Mouse (Mus musculus) erythroblast, embryonic 14.5 days (primary cell): ENCODE measurements around the gene Itgb3. TPM values are rescaled to one million over a fixed set of nuclear protein-coding genes. Genes with fewer than 3 reads are reported as not detected.

ENCODE experiments used
- H3K27me3 ChIP-seq: 2 replicates; pipeline ENCODE4 v1.6.1; 2012; ENCODE audit warnings: inconsistent platforms; ENCODE audit not compliant: control insufficient read depth
- H3K36me3 ChIP-seq: 2 replicates; pipeline ENCODE4 v1.6.1; 2012; ENCODE audit warnings: mild to moderate bottlenecking, inconsistent platforms; ENCODE audit not compliant: control insufficient read depth
- H3K4me1 ChIP-seq: 2 replicates; pipeline ENCODE4 v1.6.1; 2012; ENCODE audit warnings: inconsistent platforms; ENCODE audit not compliant: control insufficient read depth
- H3K4me3 ChIP-seq: replicated peaks from 2 replicates; pipeline ENCODE3; 2012; ENCODE audit warnings: moderate library complexity, mild to moderate bottlenecking, inconsistent platforms
- H3K9me3 ChIP-seq: 2 replicates; pipeline ENCODE4 v1.6.1; 2012; ENCODE audit warnings: low read length, inconsistent platforms, mixed read lengths; ENCODE audit not compliant: control insufficient read depth
- GATA1 ChIP-seq: IDR thresholded peaks from 2 replicates; pipeline ENCODE4 v1.6.1; 2012; ENCODE audit warnings: low read length, inconsistent platforms, mixed read lengths
- TAL1 ChIP-seq: IDR thresholded peaks from 3 replicates; pipeline ENCODE4 v1.6.1; 2012; ENCODE audit warnings: low read length, inconsistent platforms, mixed read lengths
- polyA plus RNA-seq: library from polyadenylated mRNA; stranded (reverse); fragments of >175 nt; gene quantifications from 2 replicates; pipeline ENCODE4 v1.2.3, GENCODE M21; 2012

Gene Itgb3
- polyA plus RNA-seq, 1 experiment, result 0.03 TPM

- peaks cover 9% of the 10 kb centered on the region for H3K4me1 ChIP-seq
- H3K27me3 ChIP-seq, result no peaks in the 10 kb centered on the region
- H3K4me3 ChIP-seq, result peak within 1 kb of the TSS; percentile 57
- H3K36me3 ChIP-seq, result no peaks in the 10 kb centered on the region
- no peak for TF ChIP-seq GATA1
- H3K9me3 ChIP-seq, result no peaks in the 10 kb centered on the region
Measured at GRCm38 (mm10) chr11:104685548-104685947, 77.7 kb downstream of the Itgb3 start, which contains the start of gene Gm11639. Gene Gm11639, plus strand, starts transcription at chr11:104685707.

GRCm38 (mm10) chr11:104693235-104693634 is 85.4 kb downstream of the Itgb3 start:
- H3K4me1 ChIP-seq, result no peaks in the 10 kb centered on the region
- TF ChIP-seq GATA1, result no peak
- no peak for TF ChIP-seq TAL1

GRCm38 (mm10) chr11:104704097-104704496 is 96.3 kb downstream of the Itgb3 start:
- H3K4me1 ChIP-seq, result no peaks in the 10 kb centered on the region
- no peak for TF ChIP-seq TAL1
- TF ChIP-seq GATA1, result no peak
- no peaks in the 10 kb centered on the region for H3K9me3 ChIP-seq
- no peaks in the 10 kb centered on the region for H3K27me3 ChIP-seq
- no peaks in the 10 kb centered on the region for H3K36me3 ChIP-seq
- no peak overlapping the region for H3K4me3 ChIP-seq

More at GRCm38 (mm10) chr11:104693235-104693634, 85.4 kb downstream of the Itgb3 start:
- Histone ChIP-seq H3K36me3 (no peaks in the 10 kb centered on the region), H3K9me3 (no peaks in the 10 kb centered on the region), H3K4me3 (no peak overlapping the region), H3K27me3 (no peaks in the 10 kb centered on the region)

GRCm38 (mm10) chr11:104707084-104707483 is 99.3 kb downstream of the Itgb3 start:
- H3K27me3 ChIP-seq, result no peaks in the 10 kb centered on the region
- no peaks in the 10 kb centered on the region for H3K4me1 ChIP-seq
- no peaks in the 10 kb centered on the region for H3K36me3 ChIP-seq
- TF ChIP-seq GATA1 (no peak), TAL1 (no peak)
- H3K9me3 ChIP-seq, result no peaks in the 10 kb centered on the region
- no peak overlapping the region for H3K4me3 ChIP-seq

Other genes with a start within 250 kb of the Itgb3 start
- gene Kansl1, start 139.1 kb upstream of the Itgb3 start, polyA plus RNA-seq, result 7.5 and 8.5 TPM in 2 replicates
- gene Cdc27, start 57.4 kb upstream of the Itgb3 start, polyA plus RNA-seq, result 0.48 and 0.69 TPM in 2 replicates
- 0.03 and 0.07 TPM in 2 replicates for gene Myl4, start 57.3 kb upstream of the Itgb3 start, polyA plus RNA-seq
- not detected in 2 replicates for gene Gm11639, start 77.7 kb downstream of the Itgb3 start, polyA plus RNA-seq